Mouse (Mus musculus): Measurements from ENCODE around the gene Ston2. TPM values are rescaled to one million over a fixed set of nuclear protein-coding genes. Genes with fewer than 3 reads are reported as not detected.
"Not testable (repeated sequence)": the region's sequence is repeated elsewhere in the genome, so short reads cannot be mapped to it uniquely, and the experiment has no call there.

Gene Ston2
- polyA plus RNA-seq, 1 experiment from 2014 or later = 4.9 TPM

DNA sequence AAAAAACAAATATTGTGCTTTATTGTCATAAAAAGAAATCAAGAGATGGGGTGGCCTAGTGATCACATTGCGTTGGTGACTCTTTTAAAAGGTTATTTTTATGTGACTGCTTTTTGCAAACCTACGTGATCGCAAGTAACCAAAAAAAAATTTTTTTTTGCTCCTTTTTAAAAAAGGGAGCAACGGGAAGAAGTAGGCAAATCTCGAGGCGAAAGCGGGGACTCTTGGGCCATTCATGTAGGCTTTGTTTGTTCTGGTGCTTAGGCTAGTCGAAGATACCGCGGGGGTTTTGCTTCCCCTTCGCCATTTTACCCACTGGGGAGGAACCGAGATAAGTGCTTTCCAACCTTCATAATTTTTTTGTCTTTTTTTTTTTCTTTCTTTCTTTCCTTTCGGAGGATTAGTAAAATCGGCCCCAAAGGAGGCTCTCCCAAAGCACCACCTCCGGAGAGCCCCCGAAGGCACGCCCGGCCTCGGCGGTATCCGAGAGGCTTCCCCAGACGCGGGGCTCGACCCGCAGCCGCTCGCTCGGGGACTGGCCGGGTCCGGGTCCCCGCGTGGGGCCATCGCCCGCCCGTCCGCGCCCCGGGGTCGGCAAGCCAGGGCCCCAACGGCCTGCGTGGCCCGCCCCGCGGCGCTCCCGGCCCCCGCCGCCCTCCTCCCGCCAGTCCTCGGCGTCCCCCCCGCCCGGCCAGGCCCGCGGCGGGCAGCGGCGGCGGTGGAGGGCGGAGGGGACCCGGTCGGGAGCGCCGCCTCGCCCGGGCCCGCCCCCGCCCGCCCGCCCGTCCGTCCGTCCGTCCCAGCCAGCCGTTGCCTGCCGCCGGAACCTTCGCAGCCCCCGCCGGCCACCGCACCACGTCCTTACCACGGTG, 199.3 kb downstream of the Ston2 start:
- H3K4me1 ChIP-seq (replicated peaks) = peaks cover 16% of the 10 kb centered on the region
- WGBS = under 1% methylated on average over 63 of the region's 83 CpGs
- H3K4me2 ChIP-seq = peak overlapping the region; percentile 63

GRCm38 (mm10) chr12:91588176-91588669, 200.0 kb downstream of the Ston2 start:
- ATAC-seq (ENCODE audit: insufficient number of reproducible peaks, insufficient read depth, low FRiP score, low TSS enrichment, low read depth) = peak; percentile 92
- Histone ChIP-seq H3K9me3 (no peaks in the 10 kb centered on the region), H3K27me3 (no peaks in the 10 kb centered on the region), H3K4me1 (replicated peaks) (peaks cover 16% of the 10 kb centered on the region), H3K36me3 (peaks cover 25% of the 10 kb centered on the region), H3K4me3 (replicated peaks) (peak overlapping the region; percentile 92), H3K4me2 (peak overlapping the region; percentile 63), H3K27ac (peak overlapping the region; percentile 100), H3K9ac (replicated peaks) (peak overlapping the region; percentile 100)
- under 1% methylated on average over 32 of the region's 32 CpGs for WGBS

More for the DNA sequence above, 199.3 kb downstream of the Ston2 start:
- no peak for ATAC-seq (ENCODE audit: insufficient number of reproducible peaks, insufficient read depth, low FRiP score, low TSS enrichment, low read depth)
- Histone ChIP-seq H3K4me3 (replicated peaks) (peak overlapping the region; percentile 92), H3K36me3 (peaks cover 20% of the 10 kb centered on the region), H3K9me3 (no peaks in the 10 kb centered on the region), H3K27me3 (no peaks in the 10 kb centered on the region), H3K9ac (replicated peaks) (peak overlapping the region; percentile 100), H3K27ac (peak overlapping the region; percentile 100)

DNA sequence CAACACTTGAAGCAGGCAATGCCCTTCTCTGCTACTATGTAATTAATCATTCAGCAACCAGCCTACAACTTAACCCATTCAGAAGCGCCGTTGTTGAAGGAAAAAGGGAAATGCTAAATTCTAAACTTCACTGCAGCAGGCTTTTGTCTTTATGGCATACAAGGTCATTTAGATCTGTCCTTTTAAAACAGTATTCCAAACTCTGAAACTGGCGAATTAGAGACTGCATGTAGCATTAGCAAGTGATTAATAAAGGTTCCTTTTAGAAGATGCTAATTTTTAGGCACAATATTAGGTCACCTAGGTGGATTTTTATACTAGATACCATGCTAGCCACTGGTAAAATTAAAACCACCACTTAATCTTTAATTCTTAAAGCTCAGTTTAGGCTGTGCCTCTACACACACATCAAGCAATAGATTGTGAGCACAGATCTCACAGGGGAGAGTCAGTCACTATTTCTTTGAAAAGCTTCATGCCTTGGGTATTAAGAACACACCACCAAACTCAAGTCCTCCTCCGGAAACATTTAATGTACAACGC, 200.6 kb downstream of the Ston2 start:
- peak overlapping the region; percentile 63 for H3K4me2 ChIP-seq
- H3K27me3 ChIP-seq = no peaks in the 10 kb centered on the region
- no peaks in the 10 kb centered on the region for H3K9me3 ChIP-seq
- H3K4me1 ChIP-seq (replicated peaks) = peaks cover 16% of the 10 kb centered on the region
- H3K4me3 ChIP-seq (replicated peaks) = peak overlapping the region; percentile 92
- WGBS = 11% methylated on average over 5 of the region's 5 CpGs
- ATAC-seq (ENCODE audit: insufficient number of reproducible peaks, insufficient read depth, low FRiP score, low TSS enrichment, low read depth) = no peak
- H3K9ac ChIP-seq (replicated peaks) = peak overlapping the region; percentile 100
- H3K27ac ChIP-seq = peak overlapping the region; percentile 100
- H3K36me3 ChIP-seq = peaks cover 32% of the 10 kb centered on the region

GRCm38 (mm10) chr12:91587077-91587476, 201.1 kb downstream of the Ston2 start:
- ATAC-seq (ENCODE audit: insufficient number of reproducible peaks, insufficient read depth, low FRiP score, low TSS enrichment, low read depth) = no peak
- Histone ChIP-seq H3K4me1 (replicated peaks) (peaks cover 16% of the 10 kb centered on the region), H3K27me3 (no peaks in the 10 kb centered on the region), H3K9me3 (no peaks in the 10 kb centered on the region), H3K27ac (no peak overlapping the region), H3K4me2 (peak overlapping the region; percentile 63), H3K4me3 (replicated peaks) (peak overlapping the region; percentile 92), H3K9ac (replicated peaks) (no peak overlapping the region), H3K36me3 (peaks cover 35% of the 10 kb centered on the region)
- WGBS = 54% methylated on average over 3 of the region's 3 CpGs

DNA sequence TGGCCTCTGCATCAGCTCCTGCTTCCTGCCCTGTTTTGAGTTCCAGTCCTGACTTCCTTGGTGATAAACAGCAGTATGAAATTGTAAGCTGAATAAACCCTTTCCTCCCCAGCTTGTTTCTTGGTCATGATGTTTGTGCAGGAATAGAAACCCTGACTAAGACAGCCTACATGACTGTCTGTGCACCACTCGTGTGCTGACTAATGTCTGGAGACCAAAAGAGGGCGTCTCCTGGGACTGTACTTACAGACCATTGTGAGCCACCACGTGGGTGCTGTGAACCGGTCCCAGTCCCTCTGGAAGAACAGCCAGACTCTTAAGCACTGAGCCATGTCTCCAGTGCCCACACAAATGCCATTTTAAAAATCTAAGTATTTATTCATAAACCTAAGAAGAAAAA, 202.4 kb downstream of the Ston2 start:
- Histone ChIP-seq H3K4me1 (replicated peaks) (peaks cover 11% of the 10 kb centered on the region), H3K36me3 (peaks cover 35% of the 10 kb centered on the region)
- not testable (repeated sequence) for ATAC-seq (ENCODE audit: insufficient number of reproducible peaks, insufficient read depth, low FRiP score, low TSS enrichment, low read depth); H3K27ac ChIP-seq; H3K9ac ChIP-seq (replicated peaks); H3K27me3 ChIP-seq; H3K9me3 ChIP-seq; H3K4me3 ChIP-seq (replicated peaks); H3K4me2 ChIP-seq
- 94% methylated on average over 4 of the region's 4 CpGs for WGBS

- no peak overlapping the region for H3K9ac ChIP-seq (replicated peaks)
- peaks cover 39% of the 10 kb centered on the region for H3K36me3 ChIP-seq
- H3K4me1 ChIP-seq (replicated peaks) = peaks cover 10% of the 10 kb centered on the region
- H3K4me2 ChIP-seq = no peak overlapping the region
- no peak overlapping the region for H3K27ac ChIP-seq
- H3K4me3 ChIP-seq (replicated peaks) = no peak overlapping the region
- H3K9me3 ChIP-seq = no peaks in the 10 kb centered on the region
- H3K27me3 ChIP-seq = no peaks in the 10 kb centered on the region
- no peak for ATAC-seq (ENCODE audit: insufficient number of reproducible peaks, insufficient read depth, low FRiP score, low TSS enrichment, low read depth)
- 96% methylated on average over 3 of the region's 3 CpGs for WGBS
Measured at GRCm38 (mm10) chr12:91585206-91585605, 203.0 kb downstream of the Ston2 start.

- peaks cover 51% of the 10 kb centered on the region for H3K36me3 ChIP-seq
- H3K4me2 ChIP-seq = no peak overlapping the region
- no peaks in the 10 kb centered on the region for H3K27me3 ChIP-seq
- no peak overlapping the region for H3K27ac ChIP-seq
- no peak overlapping the region for H3K9ac ChIP-seq (replicated peaks)
- H3K4me3 ChIP-seq (replicated peaks) = no peak overlapping the region
- ATAC-seq (ENCODE audit: insufficient number of reproducible peaks, insufficient read depth, low FRiP score, low TSS enrichment, low read depth) = no peak
- 91% methylated on average over 6 of the region's 6 CpGs for WGBS
- H3K9me3 ChIP-seq = no peaks in the 10 kb centered on the region
- H3K4me1 ChIP-seq (replicated peaks) = peaks cover 10% of the 10 kb centered on the region
Measured at GRCm38 (mm10) chr12:91583409-91583808, 204.8 kb downstream of the Ston2 start.

Small RNAs within 50 kb of the gene (microRNA-seq; reads per million reads assigned to microRNA genes)
- gene Gm22015 = not detected

Other genes with a start within 250 kb of the Ston2 start
- gene Gtf2a1, start 197.9 kb downstream of the Ston2 start, polyA plus RNA-seq (2016; fragmentation: Nextera tagmentation; extraction: Ambion mirVana) = 54.9 and 62.2 TPM in 2 replicates
- 79.9 and 86.3 TPM in 2 replicates for gene Sel1l, start 60.8 kb upstream of the Ston2 start, polyA plus RNA-seq (2016; fragmentation: Nextera tagmentation; extraction: Ambion mirVana)

All from limb, embryonic 12.5 days (tissue).